Mouse (Mus musculus): Measurements from ENCODE around the gene Asb5. TPM values are rescaled to one million over a fixed set of nuclear protein-coding genes. Genes with fewer than 3 reads are reported as not detected.
"Not testable (repeated sequence)": the region's sequence is repeated elsewhere in the genome, so short reads cannot be mapped to it uniquely, and the experiment has no call there.

The Asb5 gene
- polyA plus RNA-seq, 1 experiment from 2014 or later: 7.7 TPM

DNA sequence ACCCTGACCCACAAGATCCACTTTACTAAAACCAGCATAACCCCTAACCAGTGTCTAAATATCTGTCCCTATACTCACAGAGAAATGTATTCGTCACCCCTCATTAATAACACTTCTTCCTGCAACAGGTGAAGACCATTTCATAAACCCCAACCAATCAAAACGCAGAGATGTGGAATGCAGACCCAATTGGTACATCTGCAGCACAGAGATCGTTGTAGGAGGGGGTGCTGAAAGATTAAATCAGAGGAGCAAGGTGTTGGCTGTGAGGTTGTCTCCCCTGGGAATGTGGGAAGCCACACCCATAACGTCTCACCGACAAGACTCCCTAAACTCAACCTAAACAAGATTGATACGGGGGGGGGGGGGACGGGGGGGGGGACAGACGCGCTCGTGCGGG, 20.6 kb upstream of the Asb5 start:
- no peaks in the 10 kb centered on the region for H3K9me3 ChIP-seq
- 11% methylated on average over 7 of the region's 11 CpGs for WGBS
- H3K36me3 ChIP-seq: no peaks in the 10 kb centered on the region
- ATAC-seq (ENCODE audit: insufficient number of reproducible peaks, insufficient read depth, low FRiP score, low TSS enrichment, low read depth): peak; percentile 34; the same call in 1 of the 2 replicates
- no peak overlapping the region for H3K27ac ChIP-seq
- no peak overlapping the region for H3K9ac ChIP-seq
- 0 out of 2 replicates have a peak, but pooled peaks cover 2% of the 10 kb centered on the region for H3K4me1 ChIP-seq
- peak overlapping the region; percentile 54 for H3K4me2 ChIP-seq
- H3K4me3 ChIP-seq: peak overlapping the region; percentile 32
- H3K27me3 ChIP-seq: no peaks in the 10 kb centered on the region

- H3K4me2 ChIP-seq: peak overlapping the region; percentile 54
- H3K9ac ChIP-seq: no peak overlapping the region
- H3K4me1 ChIP-seq: 0 out of 2 replicates have a peak, but pooled peaks cover 2% of the 10 kb centered on the region
- H3K4me3 ChIP-seq: peak overlapping the region; percentile 32
- 3% methylated on average over 10 of the region's 10 CpGs for WGBS
- no peaks in the 10 kb centered on the region for H3K27me3 ChIP-seq
- H3K9me3 ChIP-seq: no peaks in the 10 kb centered on the region
- H3K36me3 ChIP-seq: no peaks in the 10 kb centered on the region
- peak; percentile 45 for ATAC-seq (ENCODE audit: insufficient number of reproducible peaks, insufficient read depth, low FRiP score, low TSS enrichment, low read depth)
- H3K27ac ChIP-seq: no peak overlapping the region
Measured at GRCm38 (mm10) chr8:54509221-54509721, 20.1 kb upstream of the Asb5 start.

- ATAC-seq (ENCODE audit: insufficient number of reproducible peaks, insufficient read depth, low FRiP score, low TSS enrichment, low read depth): no peak
- 0 out of 2 replicates have a peak, but pooled peaks cover 2% of the 10 kb centered on the region for H3K4me1 ChIP-seq
- no peak overlapping the region for H3K4me2 ChIP-seq
- H3K36me3 ChIP-seq: peaks cover 4% of the 10 kb centered on the region; the same call in 1 of the 2 replicates
- no peak overlapping the region for H3K27ac ChIP-seq
- H3K9ac ChIP-seq: no peak overlapping the region
- WGBS: 80% methylated on average over 3 of the region's 3 CpGs
- H3K9me3 ChIP-seq: no peaks in the 10 kb centered on the region
- H3K4me3 ChIP-seq: no peak overlapping the region
- H3K27me3 ChIP-seq: no peaks in the 10 kb centered on the region
Measured at GRCm38 (mm10) chr8:54511791-54512190, 17.6 kb upstream of the Asb5 start.

DNA sequence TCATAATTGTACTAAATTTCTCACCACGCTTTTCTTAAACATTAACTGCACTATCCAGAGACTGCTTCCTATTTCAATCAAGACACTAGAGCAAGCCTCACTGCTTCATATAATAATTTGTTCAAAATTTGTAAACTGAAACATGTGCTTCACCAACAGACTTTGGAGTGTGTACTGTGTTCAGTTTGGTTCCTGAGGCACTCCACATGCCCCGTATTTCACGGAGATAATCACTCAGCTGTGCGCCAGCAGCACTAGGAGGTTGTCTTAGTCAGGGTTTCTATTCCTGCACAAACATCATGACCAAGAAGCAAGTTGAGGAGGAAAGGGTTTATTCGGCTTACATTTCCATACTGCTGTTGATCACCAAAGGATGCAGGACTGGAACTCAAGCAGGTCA, 17.2 kb upstream of the Asb5 start:
- H3K36me3 ChIP-seq; H3K9ac ChIP-seq; H3K27me3 ChIP-seq; H3K4me2 ChIP-seq; ATAC-seq (ENCODE audit: insufficient number of reproducible peaks, insufficient read depth, low FRiP score, low TSS enrichment, low read depth); H3K27ac ChIP-seq; H3K9me3 ChIP-seq; H3K4me1 ChIP-seq; H3K4me3 ChIP-seq: not testable (repeated sequence)
- 53% methylated on average over 5 of the region's 5 CpGs for WGBS

DNA sequence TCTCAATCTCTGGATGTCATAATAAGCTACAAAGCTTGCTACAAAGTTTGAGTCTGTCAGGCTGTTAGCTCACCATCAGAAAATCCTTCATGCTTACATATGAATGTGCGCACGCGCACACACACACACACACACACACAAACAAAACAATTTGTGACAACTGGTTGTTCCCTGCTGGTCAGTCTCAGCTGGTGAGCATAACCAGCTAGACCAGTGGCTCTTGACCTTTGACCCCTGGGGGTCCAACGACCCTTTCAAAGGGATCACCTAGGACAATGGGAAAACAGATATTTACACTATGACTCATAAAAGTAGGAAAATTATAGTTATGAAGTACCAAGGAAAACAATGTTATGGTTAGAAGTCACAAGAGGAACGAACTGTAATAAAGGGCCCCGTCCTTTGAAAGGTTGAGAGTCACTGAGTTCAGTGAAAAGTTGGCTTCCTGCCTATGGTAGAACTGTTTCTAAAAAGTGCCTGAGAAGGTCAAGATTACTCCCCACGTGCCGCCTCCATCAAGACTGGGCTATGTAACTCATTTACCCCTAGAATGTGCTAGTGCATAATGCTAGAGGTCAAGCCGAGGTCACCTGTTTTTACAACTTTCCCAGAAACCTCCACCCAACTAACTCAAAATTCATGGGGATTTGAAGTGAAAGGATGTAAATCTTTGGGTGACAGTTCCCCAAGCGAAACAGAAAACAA, 10.5 kb upstream of the Asb5 start:
- ATAC-seq (ENCODE audit: insufficient number of reproducible peaks, insufficient read depth, low FRiP score, low TSS enrichment, low read depth): no peak
- no peak overlapping the region for H3K9ac ChIP-seq
- no peak overlapping the region for H3K4me3 ChIP-seq
- peaks cover 26% of the 10 kb centered on the region for H3K36me3 ChIP-seq
- H3K27ac ChIP-seq: no peak overlapping the region
- no peaks in the 10 kb centered on the region for H3K4me1 ChIP-seq
- H3K27me3 ChIP-seq: no peaks in the 10 kb centered on the region
- WGBS: 83% methylated on average over 10 of the region's 10 CpGs
- no peak overlapping the region for H3K4me2 ChIP-seq
- no peaks in the 10 kb centered on the region for H3K9me3 ChIP-seq

- no peaks in the 10 kb centered on the region for H3K27me3 ChIP-seq
- no peak overlapping the region for H3K27ac ChIP-seq
- H3K36me3 ChIP-seq: peaks cover 31% of the 10 kb centered on the region
- H3K9me3 ChIP-seq: no peaks in the 10 kb centered on the region
- no peak overlapping the region for H3K4me2 ChIP-seq
- no peak for ATAC-seq (ENCODE audit: insufficient number of reproducible peaks, insufficient read depth, low FRiP score, low TSS enrichment, low read depth)
- no peaks in the 10 kb centered on the region for H3K4me1 ChIP-seq
- WGBS: 78% methylated on average over 4 of the region's 4 CpGs
- H3K4me3 ChIP-seq: no peak overlapping the region
- no peak overlapping the region for H3K9ac ChIP-seq
Measured at GRCm38 (mm10) chr8:54520516-54520915, 8.9 kb upstream of the Asb5 start.

DNA sequence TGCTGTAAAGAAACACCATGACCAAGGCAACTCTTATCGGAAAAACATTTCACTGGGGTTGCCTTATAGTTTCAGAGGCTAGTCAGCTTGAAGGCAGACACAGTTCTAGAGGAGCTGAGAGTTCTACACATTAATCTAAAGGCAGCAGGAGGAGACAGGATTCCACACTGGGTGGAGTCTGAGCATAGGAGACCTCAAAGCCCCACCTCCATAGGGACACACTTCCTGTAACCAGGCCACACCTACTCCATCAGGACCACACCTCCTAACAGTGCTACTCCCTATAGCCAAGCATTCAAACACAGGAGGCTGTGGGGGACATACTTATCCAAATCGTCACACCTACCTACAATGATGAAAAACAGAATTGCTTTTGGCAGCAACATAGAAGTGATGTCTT, 3.8 kb upstream of the Asb5 start:
- Histone ChIP-seq H3K9me3 (no peaks in the 10 kb centered on the region), H3K27ac (no peak overlapping the region), H3K4me2 (no peak overlapping the region), H3K27me3 (no peaks in the 10 kb centered on the region), H3K4me3 (no peak overlapping the region), H3K9ac (no peak overlapping the region), H3K36me3 (peaks cover 29% of the 10 kb centered on the region), H3K4me1 (peaks cover 19% of the 10 kb centered on the region)
- no peak for ATAC-seq (ENCODE audit: insufficient number of reproducible peaks, insufficient read depth, low FRiP score, low TSS enrichment, low read depth)
- whole genome bisulfite sequencing: 87% methylated on average over 2 of the region's 2 CpGs

- H3K27me3 ChIP-seq: no peaks in the 10 kb centered on the region
- no peak overlapping the region for H3K4me3 ChIP-seq
- H3K36me3 ChIP-seq: peaks cover 26% of the 10 kb centered on the region
- no peak for ATAC-seq (ENCODE audit: insufficient number of reproducible peaks, insufficient read depth, low FRiP score, low TSS enrichment, low read depth)
- no peaks in the 10 kb centered on the region for H3K9me3 ChIP-seq
- H3K27ac ChIP-seq: no peak overlapping the region
- peaks cover 19% of the 10 kb centered on the region for H3K4me1 ChIP-seq
- whole genome bisulfite sequencing: 90% methylated on average over 6 of the region's 6 CpGs
- no peak overlapping the region for H3K4me2 ChIP-seq
- H3K9ac ChIP-seq: no peak overlapping the region
Measured at GRCm38 (mm10) chr8:54526700-54527099, 2.7 kb upstream of the Asb5 start.

DNA sequence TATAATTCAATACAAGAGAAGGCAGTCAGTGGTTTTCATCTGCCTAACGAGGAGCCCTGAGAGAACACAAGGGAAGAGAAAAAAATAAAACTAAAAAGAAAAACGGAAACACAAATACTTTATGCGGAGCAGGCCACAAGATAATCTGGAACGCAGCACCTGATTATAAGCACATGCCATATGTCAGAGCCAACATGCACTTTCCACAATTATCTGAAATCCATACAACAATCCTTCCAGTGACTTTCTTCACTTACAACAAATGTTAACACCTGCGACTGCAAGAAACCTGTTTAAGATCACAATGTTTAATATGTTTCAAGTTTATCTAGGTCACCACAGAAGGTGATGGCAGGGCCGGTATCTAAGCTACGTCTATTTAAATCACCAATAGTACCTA, 809 bp upstream of the Asb5 start:
- no peaks in the 10 kb centered on the region for H3K9me3 ChIP-seq
- peaks cover 19% of the 10 kb centered on the region for H3K4me1 ChIP-seq
- H3K4me3 ChIP-seq: peak overlapping the region; percentile 92
- peak overlapping the region; percentile 62 for H3K4me2 ChIP-seq
- ATAC-seq (ENCODE audit: insufficient number of reproducible peaks, insufficient read depth, low FRiP score, low TSS enrichment, low read depth): no peak
- H3K27ac ChIP-seq: no peak overlapping the region
- peak overlapping the region; percentile 93 for H3K9ac ChIP-seq
- H3K27me3 ChIP-seq: no peaks in the 10 kb centered on the region
- 33% methylated on average over 7 of the region's 7 CpGs for WGBS
- H3K36me3 ChIP-seq: peaks cover 14% of the 10 kb centered on the region

- WGBS: 86% methylated on average over 5 of the region's 5 CpGs
- H3K9me3 ChIP-seq: no peaks in the 10 kb centered on the region
- H3K27ac ChIP-seq: no peak overlapping the region
- no peak overlapping the region for H3K9ac ChIP-seq
- ATAC-seq (ENCODE audit: insufficient number of reproducible peaks, insufficient read depth, low FRiP score, low TSS enrichment, low read depth): no peak
- no peaks in the 10 kb centered on the region for H3K36me3 ChIP-seq
- no peaks in the 10 kb centered on the region for H3K4me1 ChIP-seq
- no peak overlapping the region for H3K4me2 ChIP-seq
- no peaks in the 10 kb centered on the region for H3K27me3 ChIP-seq
- no peak overlapping the region for H3K4me3 ChIP-seq
Measured at GRCm38 (mm10) chr8:54535172-54535571, 5.8 kb downstream of the Asb5 start.

DNA sequence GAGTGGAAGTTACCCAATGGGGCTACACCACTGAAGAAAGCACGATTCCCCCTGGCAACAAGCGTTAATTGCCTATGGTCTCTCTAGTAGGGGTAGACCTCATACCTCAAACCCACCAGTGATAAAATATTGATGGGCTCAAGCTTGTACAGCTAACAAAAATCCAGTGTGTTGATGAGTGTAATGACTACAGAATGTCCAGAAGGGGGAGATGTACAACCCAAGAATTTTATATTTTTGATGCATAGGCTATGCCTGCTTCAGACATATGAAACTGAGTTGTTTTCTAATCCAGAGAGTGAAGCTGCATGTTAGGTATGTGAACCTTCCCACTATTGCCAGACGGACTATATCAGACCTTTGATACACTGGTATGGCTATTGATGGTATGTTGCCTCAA, 7.9 kb downstream of the Asb5 start:
- ATAC-seq (ENCODE audit: insufficient number of reproducible peaks, insufficient read depth, low FRiP score, low TSS enrichment, low read depth): no peak
- Histone ChIP-seq H3K27ac (no peak overlapping the region), H3K36me3 (no peaks in the 10 kb centered on the region), H3K9me3 (no peaks in the 10 kb centered on the region), H3K4me3 (no peak overlapping the region), H3K9ac (no peak overlapping the region), H3K27me3 (no peaks in the 10 kb centered on the region), H3K4me2 (no peak overlapping the region), H3K4me1 (no peaks in the 10 kb centered on the region)
- WGBS: 91% methylated on average over 3 of the region's 3 CpGs

DNA sequence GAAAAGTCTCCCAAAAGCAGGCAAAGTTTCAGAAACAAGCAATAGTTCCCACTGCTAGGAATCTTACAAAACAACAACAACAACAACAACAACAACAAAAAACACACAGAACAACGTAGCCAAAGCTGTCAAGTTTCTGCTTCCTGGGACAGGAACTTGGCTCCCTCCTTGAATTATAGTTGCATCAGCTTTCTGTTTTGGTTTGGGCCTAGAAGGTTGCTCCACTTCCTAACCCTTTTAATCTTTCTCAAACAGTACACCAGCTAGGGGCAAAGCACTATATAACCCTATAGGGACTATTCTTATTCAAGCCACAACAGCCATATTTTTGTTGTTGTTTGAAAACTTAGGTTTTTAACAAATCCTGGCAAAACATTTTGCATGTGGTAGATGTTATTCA, 12.0 kb downstream of the Asb5 start:
- Histone ChIP-seq H3K36me3 (no peaks in the 10 kb centered on the region), H3K4me3 (no peak overlapping the region), H3K4me1 (no peaks in the 10 kb centered on the region), H3K4me2 (no peak overlapping the region), H3K27ac (no peak overlapping the region), H3K9ac (no peak overlapping the region), H3K9me3 (no peaks in the 10 kb centered on the region), H3K27me3 (no peaks in the 10 kb centered on the region)
- no peak for ATAC-seq (ENCODE audit: insufficient number of reproducible peaks, insufficient read depth, low FRiP score, low TSS enrichment, low read depth)
- WGBS: 83% methylated on average over 1 of the region's 1 CpGs
